In the genomic region with DNA sequence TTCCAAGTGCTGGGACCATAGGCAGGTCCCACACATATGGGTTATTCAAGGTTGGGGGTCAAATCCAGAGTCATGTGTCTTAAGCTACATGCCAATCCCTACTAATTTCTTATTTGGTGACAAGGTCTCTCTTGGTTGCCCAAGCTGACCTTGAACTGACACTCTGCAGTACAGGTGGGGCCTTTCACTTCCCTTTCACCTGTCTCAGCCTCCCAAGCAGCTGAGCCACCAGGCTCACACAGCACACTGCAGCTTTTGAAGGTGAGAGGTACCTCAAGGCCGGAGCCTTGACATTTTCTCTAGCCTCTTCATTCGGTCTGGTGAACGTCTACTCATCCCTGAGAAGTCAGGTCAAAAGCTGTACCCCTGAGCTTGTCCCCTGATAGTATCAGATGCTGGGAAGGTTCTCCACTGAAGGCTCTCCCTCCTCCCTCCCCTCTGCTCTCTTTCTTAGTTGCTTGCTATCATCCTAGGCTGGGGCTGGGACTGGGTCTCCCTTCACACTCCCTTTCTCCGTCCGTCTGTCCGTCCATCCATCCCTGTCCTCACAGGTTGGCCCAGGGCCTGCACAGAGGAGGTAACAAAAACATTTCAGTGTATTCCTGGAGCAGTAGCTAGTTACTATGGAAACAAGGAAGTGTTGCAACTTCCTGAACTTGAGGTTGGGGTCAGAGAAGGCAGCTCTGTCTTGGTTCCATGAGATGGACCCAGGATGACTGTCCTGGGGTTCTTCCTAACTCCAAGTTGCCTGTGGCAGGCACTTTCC, we compare ENCODE assay signal across 9 mouse cellular contexts. TPM values are rescaled to one million over a fixed set of nuclear protein-coding genes. Genes with fewer than 3 reads are reported as not detected.
DNase-seq lines count a peak whose midpoint lies in the region; ATAC-seq and TF ChIP-seq lines count a peak whose summit lies in the region.
"Had no signal": no experiment of that assay in that cellular context is flagged by ENCODE, and none has a peak within 500 bp of the region (broad histone marks: within the 10 kb centered on the region; RNA-seq: fewer than 3 reads in every experiment).

No protein-coding gene starts in this region.

- H3K4me3 ChIP-seq in midbrain, embryonic 13.5 days (replicated peaks), result no peak overlapping the region
- no peak overlapping the region for H3K4me3 ChIP-seq in midbrain, postnatal 0 days (ENCODE audit: low read depth, low read length)

- TF ChIP-seq CTCF in midbrain, postnatal 0 days (IDR thresholded peaks at IDR 0.05), result no peak

- H3K4me2 ChIP-seq in midbrain, embryonic 13.5 days (replicated peaks), result no peak overlapping the region
- H3K4me2 ChIP-seq in midbrain, postnatal 0 days (ENCODE audit: low read depth, low read length, poor library complexity, severe bottlenecking), result no peak overlapping the region

- H3K9ac ChIP-seq in midbrain, embryonic 13.5 days (replicated peaks), result peak overlapping the region; percentile 46; the same call in 1 of the 2 replicates
- H3K9ac ChIP-seq in midbrain, postnatal 0 days (replicated peaks; ENCODE audit: low read length, poor library complexity, severe bottlenecking), result no peak overlapping the region

- H3K27me3 ChIP-seq in midbrain, embryonic 13.5 days, result no peaks in the 10 kb centered on the region
- no peaks in the 10 kb centered on the region for H3K27me3 ChIP-seq in midbrain, postnatal 0 days (ENCODE audit: insufficient read depth, low read length)

- peaks cover 100% of the 10 kb centered on the region for H3K4me1 ChIP-seq in midbrain, embryonic 13.5 days (replicated peaks)
- H3K4me1 ChIP-seq in midbrain, postnatal 0 days (ENCODE audit: insufficient read depth, low read length), result peaks cover 47% of the 10 kb centered on the region

- ATAC-seq in midbrain, embryonic 13.5 days, result no peak
- no peak for ATAC-seq in midbrain, postnatal 0 days (ENCODE audit: low FRiP score)
- peak; percentile 36 for ATAC-seq in monocyte, adult 5-6 weeks (replicated peaks; ENCODE audit: insufficient number of reproducible peaks, low FRiP score, low TSS enrichment, poor library complexity, severe bottlenecking)

- no peak for DNase-seq in midbrain, postnatal 0 days (ENCODE audit: low spot score)
- peak; percentile 69 to 82 for DNase-seq in heart, adult 9 months (ENCODE audit: low spot score in 2 of 2)
- DNase-seq in kidney, postnatal 25 days, result peak; percentile 70 to 84
- no peak for DNase-seq in frontal cortex, postnatal 14 days (ENCODE audit: low spot score in 2 of 2)
- no peak for DNase-seq in gastrocnemius, adult 18-20 months (ENCODE audit: low spot score)
- DNase-seq in layer of hippocampus, postnatal 36 days, result no peak
- DNase-seq: adrenal gland, postnatal 25 days had no signal

- 83% methylated on average over 6 of the region's 6 CpGs for WGBS in midbrain, embryonic 13.5 days
- WGBS in midbrain, postnatal 0 days, result 80% methylated on average over 6 of the region's 6 CpGs

- H3K9me3 ChIP-seq in midbrain, embryonic 13.5 days, result no peaks in the 10 kb centered on the region
- no peaks in the 10 kb centered on the region for H3K9me3 ChIP-seq in midbrain, postnatal 0 days (ENCODE audit: low read length)

- H3K27ac ChIP-seq in midbrain, embryonic 13.5 days, result peak overlapping the region; percentile 48; the same call in 1 of the 2 replicates
- H3K27ac ChIP-seq in midbrain, postnatal 0 days (ENCODE audit: low read depth, low read length), result no peak overlapping the region

- H3K36me3 ChIP-seq in midbrain, embryonic 13.5 days, result peaks cover 4% of the 10 kb centered on the region; the same call in 1 of the 2 replicates
- H3K36me3 ChIP-seq in midbrain, postnatal 0 days (ENCODE audit: insufficient read depth, low read length), result 0 out of 2 replicates have a peak, but pooled peaks cover 2% of the 10 kb centered on the region

RNA-seq across cellular contexts. Expression of a gene that starts 13.3 kb away (rescaled TPM):
- polyA plus RNA-seq in midbrain, embryonic 13.5 days (2015; fragmentation: Nextera tagmentation; extraction: Ambion mirVana), result 68.8 and 80.3 TPM in 2 replicates
- 130 and 134 TPM in 2 replicates for total RNA-seq in midbrain, postnatal 0 days (2014; rRNA removed)
- polyA plus RNA-seq in midbrain, postnatal 0 days (2015; fragmentation: Nextera tagmentation; extraction: Ambion mirVana), result 44.0 and 51.7 TPM in 2 replicates
- total RNA-seq in monocyte, adult 5-6 weeks (2017), result 18.2 to 63.6 TPM (median 22.9 TPM) in 3 replicates
- total RNA-seq in gastrocnemius, adult 18-20 months (2021), result 10 to 100 TPM; 26.6 to 28.6 TPM
- 10 to 100 TPM; 88.1 to 94.5 TPM for total RNA-seq in layer of hippocampus, postnatal 36 days (2021)

Comparison
In these comparisons a context has a peak if more than half of its experiments do, and no peak if none do; other contexts are left out.
1. DNase-seq: peak in heart, adult 9 months (2 of 2) and kidney, postnatal 25 days (2 of 2); none in midbrain, postnatal 0 days (single experiment), frontal cortex, postnatal 14 days (0 of 2), gastrocnemius, adult 18-20 months (single experiment) and layer of hippocampus, postnatal 36 days (0 of 2).